ENCODE assay signal across 15 mouse cellular contexts in the genomic region with DNA sequence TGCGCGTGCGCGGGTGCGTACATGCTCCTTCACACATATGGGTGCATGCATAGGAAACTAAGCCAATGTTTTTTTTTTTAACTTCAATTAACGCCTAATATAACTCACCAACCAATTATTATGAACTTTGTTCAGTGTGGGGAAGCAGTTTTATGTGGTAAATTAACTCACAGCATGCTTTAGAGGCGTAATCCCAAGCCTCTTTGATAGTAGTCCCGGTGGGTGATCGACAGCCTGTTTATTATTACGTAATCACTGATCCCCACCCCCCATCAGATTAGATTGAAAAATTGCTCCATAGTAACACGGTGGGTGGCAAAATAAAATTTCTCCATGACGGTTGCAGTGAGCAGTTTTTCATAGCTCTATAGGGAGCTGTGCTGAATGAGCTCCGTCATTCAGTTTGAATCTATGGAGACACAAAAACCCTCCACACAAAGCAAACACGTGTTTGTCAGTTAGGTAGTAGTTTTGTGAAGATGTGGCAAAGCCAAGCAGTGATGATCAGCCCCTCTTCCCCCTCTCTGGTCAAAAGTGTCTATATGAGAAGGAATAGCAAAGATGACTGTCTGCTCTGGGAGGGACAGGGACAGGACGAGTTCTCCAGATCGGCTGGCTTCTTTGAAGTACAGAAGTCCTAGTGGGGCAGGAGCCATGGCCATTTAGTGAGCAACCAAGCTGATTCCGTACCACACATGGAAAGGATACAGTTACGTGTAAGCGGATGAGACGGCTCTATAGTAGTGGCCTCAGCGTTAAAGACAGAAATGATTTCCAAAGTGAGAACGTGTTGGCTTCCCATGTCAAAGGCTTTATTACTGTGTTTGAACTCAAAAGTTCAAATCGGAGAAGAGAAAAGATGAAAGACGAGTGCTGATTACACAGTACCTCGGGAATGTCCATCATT. TPM values are rescaled to one million over a fixed set of nuclear protein-coding genes. Genes with fewer than 3 reads are reported as not detected.
A peak's percentile ranks its signal among the peaks of the same experiment; 100 is the strongest.
DNase-seq lines count a peak whose midpoint lies in the region; ATAC-seq lines count a peak whose summit lies in the region.
"Had no signal": no experiment of that assay in that cellular context is flagged by ENCODE, and none has a peak within 500 bp of the region (broad histone marks: within the 10 kb centered on the region; RNA-seq: fewer than 3 reads in every experiment).

No protein-coding gene starts in this region.

- no peaks in the 10 kb centered on the region for H3K27me3 ChIP-seq in embryonic facial prominence, embryonic 10.5 days (replicated peaks; ENCODE audit: low read depth, poor library complexity, severe bottlenecking)
- no peaks in the 10 kb centered on the region for H3K27me3 ChIP-seq in forebrain, embryonic 16.5 days (replicated peaks; ENCODE audit: control insufficient read depth, insufficient read depth, low read length)
- peaks cover 10% of the 10 kb centered on the region; the same call in 1 of the 2 replicates for H3K27me3 ChIP-seq in limb, embryonic 12.5 days
- H3K27me3 ChIP-seq: heart, embryonic 15.5 days; kidney, embryonic 15.5 days; liver, embryonic 15.5 days had no signal

- intact Hi-C loops in left cerebral cortex, postnatal 4 days (cut with DNase I) = no loop called here

- peak overlapping the region; percentile 81; the same call in 1 of the 2 replicates for H3K27ac ChIP-seq in embryonic facial prominence, embryonic 10.5 days (replicated peaks)
- no peak overlapping the region for H3K27ac ChIP-seq in forebrain, embryonic 16.5 days (ENCODE audit: low read length)
- H3K27ac ChIP-seq in limb, embryonic 12.5 days = peak overlapping the region; percentile 41; the same call in 1 of the 2 replicates
- H3K27ac ChIP-seq: heart, embryonic 15.5 days; kidney, embryonic 15.5 days; liver, embryonic 15.5 days had no signal

- no peaks in the 10 kb centered on the region for H3K9me3 ChIP-seq in embryonic facial prominence, embryonic 10.5 days
- no peaks in the 10 kb centered on the region for H3K9me3 ChIP-seq in forebrain, embryonic 16.5 days (ENCODE audit: control insufficient read depth, low read length)
- no peaks in the 10 kb centered on the region for H3K9me3 ChIP-seq in limb, embryonic 12.5 days
- H3K9me3 ChIP-seq: heart, embryonic 15.5 days; kidney, embryonic 15.5 days; liver, embryonic 15.5 days had no signal

- DNase-seq in embryo, embryonic 10.5 days (ENCODE audit: low spot score) = peak; percentile 40
- DNase-seq in embryonic facial prominence, embryonic 10.5 days (ENCODE audit: low spot score) = peak; percentile 29
- no peak for DNase-seq in gastrocnemius, postnatal 4 days (ENCODE audit: low spot score in 2 of 2)
- no peak for DNase-seq in left cerebral cortex, postnatal 4 days
- DNase-seq in spleen, adult 12 weeks (ENCODE audit: low spot score) = no peak
- DNase-seq: cerebellum, adult 11-12 months; gastrocnemius, postnatal 36 days; lung, postnatal 4 days had no signal

- no peaks in the 10 kb centered on the region for H3K36me3 ChIP-seq in embryonic facial prominence, embryonic 10.5 days (replicated peaks)
- H3K36me3 ChIP-seq in forebrain, embryonic 16.5 days (ENCODE audit: control insufficient read depth, insufficient read depth) = no peaks in the 10 kb centered on the region
- no peaks in the 10 kb centered on the region for H3K36me3 ChIP-seq in limb, embryonic 12.5 days
- H3K36me3 ChIP-seq: heart, embryonic 15.5 days; kidney, embryonic 15.5 days; liver, embryonic 15.5 days had no signal

- H3K4me3 ChIP-seq in embryonic facial prominence, embryonic 10.5 days = peak overlapping the region; percentile 33
- no peak overlapping the region for H3K4me3 ChIP-seq in forebrain, embryonic 16.5 days (replicated peaks; ENCODE audit: low read length)
- H3K4me3 ChIP-seq in limb, embryonic 12.5 days (replicated peaks) = peak overlapping the region; percentile 26
- H3K4me3 ChIP-seq: heart, embryonic 15.5 days; kidney, embryonic 15.5 days; layer of hippocampus, adult 2 months; liver, embryonic 15.5 days had no signal

- peaks cover 23% of the 10 kb centered on the region for H3K4me1 ChIP-seq in embryonic facial prominence, embryonic 10.5 days
- H3K4me1 ChIP-seq in forebrain, embryonic 16.5 days (replicated peaks; ENCODE audit: control insufficient read depth, insufficient read depth, low read length) = no peaks in the 10 kb centered on the region
- peaks cover 31% of the 10 kb centered on the region for H3K4me1 ChIP-seq in limb, embryonic 12.5 days (replicated peaks)
- H3K4me1 ChIP-seq: kidney, embryonic 15.5 days; liver, embryonic 15.5 days had no signal

- WGBS in embryonic facial prominence, embryonic 10.5 days = 75% methylated on average over 25 of the region's 25 CpGs
- WGBS in forebrain, embryonic 16.5 days = 70% methylated on average over 25 of the region's 25 CpGs
- WGBS in limb, embryonic 12.5 days = 34% methylated on average over 25 of the region's 25 CpGs

- H3K4me2 ChIP-seq in forebrain, embryonic 16.5 days (ENCODE audit: low read length) = no peak overlapping the region
- peak overlapping the region; percentile 52 for H3K4me2 ChIP-seq in limb, embryonic 12.5 days
- H3K4me2 ChIP-seq: heart, embryonic 15.5 days; kidney, embryonic 15.5 days; liver, embryonic 15.5 days had no signal

- peak; percentile 26; the same call in 1 of the 2 replicates for ATAC-seq in forebrain, embryonic 16.5 days
- ATAC-seq in limb, embryonic 12.5 days (ENCODE audit: insufficient number of reproducible peaks, insufficient read depth, low FRiP score, low TSS enrichment, low read depth) = peak; percentile 71; the same call in 1 of the 2 replicates

- H3K9ac ChIP-seq in forebrain, embryonic 16.5 days (replicated peaks; ENCODE audit: low read depth, low read length) = no peak overlapping the region
- no peak overlapping the region; the same call in 1 of the 2 replicates for H3K9ac ChIP-seq in limb, embryonic 12.5 days (replicated peaks)
- H3K9ac ChIP-seq: heart, embryonic 15.5 days; kidney, embryonic 15.5 days; liver, embryonic 15.5 days had no signal

RNA-seq across cellular contexts. Expression of a gene that starts 10.4 kb away (rescaled TPM):
- 0.06 TPM in 1 of 2 replicates, not detected in the other for polyA plus RNA-seq in embryonic facial prominence, embryonic 10.5 days (2016; fragmentation: Nextera tagmentation; extraction: Ambion mirVana)
- 0.09 and 0.52 TPM in 2 replicates for polyA plus RNA-seq in forebrain, embryonic 16.5 days (2015; fragmentation: Nextera tagmentation; extraction: Ambion mirVana)
- 0.06 and 0.08 TPM in 2 replicates for polyA plus RNA-seq in limb, embryonic 12.5 days (2016; fragmentation: Nextera tagmentation; extraction: Ambion mirVana)
- not detected for total RNA-seq in gastrocnemius, postnatal 4 days (2021)
- total RNA-seq in left cerebral cortex, postnatal 4 days (2021) = under 1 TPM; 0.42 to 0.72 TPM
- total RNA-seq: common myeloid progenitor, adult 5-6 weeks; gastrocnemius, postnatal 36 days had no signal
- polyA plus RNA-seq: heart, embryonic 15.5 days; liver, embryonic 15.5 days had no signal

RNA-seq across cellular contexts. Expression of a gene that starts 49.8 kb away (rescaled TPM):
- polyA plus RNA-seq in embryonic facial prominence, embryonic 10.5 days (2016; fragmentation: Nextera tagmentation; extraction: Ambion mirVana) = 11.5 and 12.7 TPM in 2 replicates
- 2.2 and 2.8 TPM in 2 replicates for polyA plus RNA-seq in forebrain, embryonic 16.5 days (2015; fragmentation: Nextera tagmentation; extraction: Ambion mirVana)
- polyA plus RNA-seq in limb, embryonic 12.5 days (2016; fragmentation: Nextera tagmentation; extraction: Ambion mirVana) = 25.5 and 30.4 TPM in 2 replicates
- 10 to 100 TPM; 55.5 to 76.5 TPM for total RNA-seq in gastrocnemius, postnatal 4 days (2021)
- total RNA-seq in left cerebral cortex, postnatal 4 days (2021) = 1 to 10 TPM; 2.9 to 3.0 TPM

Comparison
In these comparisons a context has a peak if more than half of its experiments do, and no peak if none do; other contexts are left out.
1. DNase-seq: peak in embryo, embryonic 10.5 days (single experiment) and embryonic facial prominence, embryonic 10.5 days (single experiment); none in gastrocnemius, postnatal 4 days (0 of 2), left cerebral cortex, postnatal 4 days (single experiment) and spleen, adult 12 weeks (single experiment).